Mouse (Mus musculus): Measurements from ENCODE around the gene Stx11.

DNA sequence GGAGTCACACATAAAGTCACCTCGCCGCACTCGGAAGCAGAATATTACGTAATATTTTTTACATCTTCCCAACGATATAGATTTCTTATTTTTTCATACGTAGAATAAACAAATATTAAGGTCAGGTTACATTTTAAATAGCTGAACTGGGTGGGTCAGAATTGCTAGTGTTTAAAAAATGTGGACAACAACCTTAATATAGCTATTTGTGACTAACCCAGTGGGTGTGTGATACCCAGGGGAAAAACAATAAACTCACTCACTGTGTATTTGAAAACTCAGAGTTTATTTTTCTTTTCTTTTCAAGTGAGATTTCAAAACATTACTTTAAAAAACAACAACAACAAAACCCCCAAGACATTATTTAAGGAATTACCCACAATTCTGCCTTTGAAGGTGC lies 47.7 kb downstream of the Stx11 start:
- no peak for TF ChIP-seq CTCF (IDR thresholded peaks at IDR 0.05; ENCODE audit: control insufficient read depth, insufficient read depth, low read length)
- TF ChIP-seq POLR2A (IDR thresholded peaks at IDR 0.05; ENCODE audit: borderline replicate concordance, control insufficient read depth, low read depth, low read length), result no peak

Data from bone marrow, adult 2 months (tissue).